Mouse (Mus musculus) forebrain, embryonic 16.5 days (tissue): Measurements from ENCODE around the gene Dpf2. TPM values are rescaled to one million over a fixed set of nuclear protein-coding genes. Genes with fewer than 3 reads are reported as not detected.

Source experiments
- ATAC-seq: fragments of 200-750 bp; cut with Nextera tagmentation; 2 replicates; pipeline ENCODE4 v1.8.0; 2017; ENCODE audit warnings: mild to moderate bottlenecking, moderate library complexity
- H3K27ac ChIP-seq: fragments of 300-500 bp; sonication (generic); 2 replicates; pipeline ENCODE4 v1.5.1; 2014; ENCODE audit warnings: low read length, control low read depth
- H3K27me3 ChIP-seq: fragments of 300-500 bp; sonication (generic); replicated peaks from 2 replicates; pipeline ENCODE4 v1.6.1; 2014; ENCODE audit warnings: low read length; ENCODE audit not compliant: control insufficient read depth, insufficient read depth
- H3K36me3 ChIP-seq: fragments of 300-500 bp; sonication (generic); 2 replicates; pipeline ENCODE4 v1.6.1; 2014; ENCODE audit not compliant: control insufficient read depth, insufficient read depth
- H3K4me1 ChIP-seq: fragments of 300-500 bp; sonication (generic); replicated peaks from 2 replicates; pipeline ENCODE4 v1.6.1; 2014; ENCODE audit warnings: low read length; ENCODE audit not compliant: control insufficient read depth, insufficient read depth
- H3K4me2 ChIP-seq: fragments of 300-500 bp; sonication (generic); 2 replicates; pipeline ENCODE4 v1.6.1; 2014; ENCODE audit warnings: mild to moderate bottlenecking, low read length, control low read depth
- H3K4me3 ChIP-seq: fragments of 300-500 bp; sonication (generic); replicated peaks from 2 replicates; pipeline ENCODE4 v1.5.1; 2014; ENCODE audit warnings: mild to moderate bottlenecking, low read length, control low read depth
- H3K9ac ChIP-seq: fragments of 300-500 bp; sonication (generic); replicated peaks from 2 replicates; pipeline ENCODE4 v1.6.1; 2014; ENCODE audit warnings: low read depth, low read length, control low read depth
- H3K9me3 ChIP-seq: fragments of 300-500 bp; sonication (generic); 2 replicates; pipeline ENCODE4 v1.6.1; 2016; ENCODE audit warnings: low read length; ENCODE audit not compliant: control insufficient read depth
- WGBS: fragments of 180-500 bp; shearing (Covaris S2); extraction: QIAGEN DNeasy Blood & Tissue Kit; methylation state at CpG from one replicate; pipeline ENCODE4 v1.1.7; 2014; 5-methylcytosine and 5-hydroxymethylcytosine counted together
- polyA plus RNA-seq: library from polyadenylated mRNA; unstranded; fragments of >200 nt; fragmentation: Nextera tagmentation; extraction: Ambion mirVana; gene quantifications from 2 replicates; pipeline ENCODE4 v1.2.1, GENCODE M21; 2015

Gene Dpf2
- polyA plus RNA-seq, 1 experiment from 2014 or later: 126 TPM

GRCm38 (mm10) chr19:5877618-5878361 is 35.0 kb downstream of the Dpf2 start, which contains the start of gene Slc25a45:
Slc25a45 (plus strand) TSS chr19:5877808.
- H3K9me3 ChIP-seq: no peaks in the 10 kb centered on the region
- peaks cover 15% of the 10 kb centered on the region for H3K4me1 ChIP-seq
- H3K36me3 ChIP-seq: no peaks in the 10 kb centered on the region
- H3K9ac ChIP-seq: peak within 1 kb of the TSS; percentile 44
- 0 out of 2 replicates have a peak within 1 kb of the TSS, but pooled peaks have one; percentile 29 for H3K27ac ChIP-seq
- peak; percentile 36; the same call in 1 of the 2 replicates for ATAC-seq
- H3K4me3 ChIP-seq: no peak within 1 kb of the TSS
- no peaks in the 10 kb centered on the region for H3K27me3 ChIP-seq
- no peak within 1 kb of the TSS for H3K4me2 ChIP-seq
- WGBS: 43% methylated on average over 15 of the region's 15 CpGs

GRCm38 (mm10) chr19:5874969-5875480 is 37.8 kb downstream of the Dpf2 start, which contains the start of gene Frmd8:
Frmd8 (minus strand) TSS chr19:5875274.
- 0 out of 2 replicates have a peak, but pooled peaks cover 3% of the 10 kb centered on the region for H3K36me3 ChIP-seq
- peak; percentile 95 for ATAC-seq
- peaks cover 20% of the 10 kb centered on the region for H3K4me1 ChIP-seq
- under 1% methylated on average over 37 of the region's 37 CpGs for WGBS
- H3K27ac ChIP-seq: peak within 1 kb of the TSS; percentile 60
- H3K27me3 ChIP-seq: no peaks in the 10 kb centered on the region
- peak within 1 kb of the TSS; percentile 90 for H3K9ac ChIP-seq
- peak within 1 kb of the TSS; percentile 78 for H3K4me3 ChIP-seq
- H3K4me2 ChIP-seq: peak within 1 kb of the TSS; percentile 95
- no peaks in the 10 kb centered on the region for H3K9me3 ChIP-seq

GRCm38 (mm10) chr19:5874391-5874968 is 38.3 kb downstream of the Dpf2 start:
- no peaks in the 10 kb centered on the region for H3K9me3 ChIP-seq
- no peak for ATAC-seq
- peak overlapping the region; percentile 90 for H3K9ac ChIP-seq
- H3K27me3 ChIP-seq: no peaks in the 10 kb centered on the region
- H3K4me1 ChIP-seq: peaks cover 20% of the 10 kb centered on the region
- H3K27ac ChIP-seq: no peak overlapping the region
- H3K4me2 ChIP-seq: peak overlapping the region; percentile 95
- H3K4me3 ChIP-seq: peak overlapping the region; percentile 78
- WGBS: 8% methylated on average over 13 of the region's 13 CpGs
- 0 out of 2 replicates have a peak, but pooled peaks cover 3% of the 10 kb centered on the region for H3K36me3 ChIP-seq

GRCm38 (mm10) chr19:5872931-5873556 is 39.8 kb downstream of the Dpf2 start:
- Histone ChIP-seq H3K4me1 (peaks cover 20% of the 10 kb centered on the region), H3K9me3 (no peaks in the 10 kb centered on the region), H3K36me3 (0 out of 2 replicates have a peak, but pooled peaks cover 5% of the 10 kb centered on the region), H3K27ac (no peak overlapping the region), H3K27me3 (no peaks in the 10 kb centered on the region), H3K9ac (no peak overlapping the region), H3K4me3 (no peak overlapping the region), H3K4me2 (no peak overlapping the region)
- no peak for ATAC-seq
- 95% methylated on average over 19 of the region's 19 CpGs for WGBS

GRCm38 (mm10) chr19:5872528-5872927 is 40.3 kb downstream of the Dpf2 start:
- Histone ChIP-seq H3K36me3 (0 out of 2 replicates have a peak, but pooled peaks cover 5% of the 10 kb centered on the region), H3K27me3 (no peaks in the 10 kb centered on the region), H3K4me1 (peaks cover 20% of the 10 kb centered on the region), H3K9ac (no peak overlapping the region), H3K4me3 (no peak overlapping the region), H3K4me2 (no peak overlapping the region), H3K9me3 (no peaks in the 10 kb centered on the region), H3K27ac (no peak overlapping the region)
- ATAC-seq: no peak
- WGBS: 88% methylated on average over 4 of the region's 4 CpGs

- Histone ChIP-seq H3K36me3 (0 out of 2 replicates have a peak, but pooled peaks cover 5% of the 10 kb centered on the region), H3K27ac (no peak overlapping the region), H3K4me3 (no peak overlapping the region), H3K4me2 (no peak overlapping the region), H3K9ac (no peak overlapping the region), H3K4me1 (peaks cover 20% of the 10 kb centered on the region), H3K27me3 (no peaks in the 10 kb centered on the region), H3K9me3 (no peaks in the 10 kb centered on the region)
- 51% methylated on average over 6 of the region's 6 CpGs for WGBS
- ATAC-seq: no peak
Observed at GRCm38 (mm10) chr19:5871683-5872082, 41.1 kb downstream of the Dpf2 start.

- H3K4me1 ChIP-seq: peaks cover 20% of the 10 kb centered on the region
- WGBS: 9% methylated on average over 7 of the region's 7 CpGs
- H3K9me3 ChIP-seq: no peaks in the 10 kb centered on the region
- no peaks in the 10 kb centered on the region for H3K27me3 ChIP-seq
- no peak overlapping the region for H3K4me2 ChIP-seq
- H3K36me3 ChIP-seq: 0 out of 2 replicates have a peak, but pooled peaks cover 5% of the 10 kb centered on the region
- no peak overlapping the region for H3K27ac ChIP-seq
- H3K9ac ChIP-seq: no peak overlapping the region; the same call in 1 of the 2 replicates
- ATAC-seq: 0 out of 2 replicates have a peak, but pooled peaks have one; percentile 14
- no peak overlapping the region for H3K4me3 ChIP-seq
Observed at GRCm38 (mm10) chr19:5871273-5871672, 41.5 kb downstream of the Dpf2 start.

- Histone ChIP-seq H3K4me1 (peaks cover 5% of the 10 kb centered on the region), H3K9ac (no peak overlapping the region), H3K9me3 (no peaks in the 10 kb centered on the region)
Observed at GRCm38 (mm10) chr19:5868096-5868495, 44.7 kb downstream of the Dpf2 start.

More at GRCm38 (mm10) chr19:5868096-5868495, 44.7 kb downstream of the Dpf2 start:
- Histone ChIP-seq H3K36me3 (peaks cover 12% of the 10 kb centered on the region), H3K4me2 (no peak overlapping the region), H3K27me3 (no peaks in the 10 kb centered on the region), H3K27ac (no peak overlapping the region), H3K4me3 (no peak overlapping the region)
- ATAC-seq: no peak
- 91% methylated on average over 6 of the region's 6 CpGs for WGBS
